Mouse (Mus musculus) retina, postnatal 1 day (tissue): ENCODE measurements around the gene Sugp2.
"Not testable (repeated sequence)": the region's sequence is repeated elsewhere in the genome, so short reads cannot be mapped to it uniquely, and the experiment has no call there.

Source experiments
- DNase-seq: peaks from one replicate; pipeline ENCODE4 v3.0.0-alpha.2; 2012

Sugp2 gene

GRCm38 (mm10) chr8:70234080-70234780 lies at the start of gene Sugp2, which contains the start of gene Armc6:
Gene Sugp2 (plus strand): TSS chr8:70234226.
Gene Armc6 (minus strand): TSS chr8:70234466.
- peak; percentile 98 for DNase-seq

- no peak for DNase-seq
Observed at GRCm38 (mm10) chr8:70188707-70189106, 45.3 kb upstream of the Sugp2 start.

- peak; percentile 13 for DNase-seq
Observed at GRCm38 (mm10) chr8:70193238-70193637, 40.8 kb upstream of the Sugp2 start.

GRCm38 (mm10) chr8:70194191-70194590 lies 39.8 kb upstream of the Sugp2 start:
- DNase-seq = no peak

- DNase-seq = no peak
Observed at GRCm38 (mm10) chr8:70195762-70196161, 38.3 kb upstream of the Sugp2 start.

GRCm38 (mm10) chr8:70197603-70198002 lies 36.4 kb upstream of the Sugp2 start:
- no peak for DNase-seq

- peak; percentile 53 for DNase-seq
Observed at GRCm38 (mm10) chr8:70200098-70200681, 33.8 kb upstream of the Sugp2 start.

GRCm38 (mm10) chr8:70201417-70201816 lies 32.6 kb upstream of the Sugp2 start:
- no peak for DNase-seq

GRCm38 (mm10) chr8:70203072-70203471 lies 31.0 kb upstream of the Sugp2 start:
- no peak for DNase-seq

- no peak for DNase-seq
Observed at GRCm38 (mm10) chr8:70204757-70205156, 29.3 kb upstream of the Sugp2 start.

- DNase-seq = no peak
Observed at GRCm38 (mm10) chr8:70208130-70208529, 25.9 kb upstream of the Sugp2 start.

GRCm38 (mm10) chr8:70210538-70210937 lies 23.5 kb upstream of the Sugp2 start:
- DNase-seq = no peak

- no peak for DNase-seq
Observed at GRCm38 (mm10) chr8:70211275-70211674, 22.8 kb upstream of the Sugp2 start.

GRCm38 (mm10) chr8:70211726-70212111 lies 22.3 kb upstream of the Sugp2 start:
- DNase-seq = no peak

- peak; percentile 100 for DNase-seq
Observed at GRCm38 (mm10) chr8:70212112-70213055, 21.6 kb upstream of the Sugp2 start, which contains the start of gene Slc25a42. Gene Slc25a42 (minus strand): TSS chr8:70212305.

- no peak for DNase-seq
Observed at GRCm38 (mm10) chr8:70214411-70214810, 19.6 kb upstream of the Sugp2 start.

- DNase-seq = no peak
Observed at GRCm38 (mm10) chr8:70215092-70215491, 18.9 kb upstream of the Sugp2 start.

GRCm38 (mm10) chr8:70216161-70216560 lies 17.9 kb upstream of the Sugp2 start:
- not testable (repeated sequence) for DNase-seq

- no peak for DNase-seq
Observed at GRCm38 (mm10) chr8:70216566-70216965, 17.5 kb upstream of the Sugp2 start.

GRCm38 (mm10) chr8:70217441-70217840 lies 16.6 kb upstream of the Sugp2 start:
- DNase-seq = no peak

GRCm38 (mm10) chr8:70219107-70219684 lies 14.8 kb upstream of the Sugp2 start:
- DNase-seq = no peak

GRCm38 (mm10) chr8:70220236-70220840 lies 13.7 kb upstream of the Sugp2 start:
- no peak for DNase-seq

- DNase-seq = no peak
Observed at GRCm38 (mm10) chr8:70220911-70221310, 13.1 kb upstream of the Sugp2 start.
